In genomic region chr11:119894634-119895033, GRCm38 (mm10) we compare ENCODE assay signal across 10 mouse cellular contexts. TPM values are rescaled to one million over a fixed set of nuclear protein-coding genes. Genes with fewer than 3 reads are reported as not detected.
DNase-seq lines count a peak whose midpoint lies in the region; ATAC-seq and TF ChIP-seq lines count a peak whose summit lies in the region.
"Had no signal": no experiment of that assay in that cellular context is flagged by ENCODE, and none has a peak within 500 bp of the region (broad histone marks: within the 10 kb centered on the region; RNA-seq: fewer than 3 reads in every experiment).

No protein-coding gene starts in this region.

- H3K27me3 ChIP-seq in kidney, postnatal 0 days (ENCODE audit: insufficient read depth, low read length) = no peaks in the 10 kb centered on the region
- H3K27me3 ChIP-seq in MEL (ENCODE audit: control insufficient read depth in 1 of 2, insufficient read depth in 2 of 2, low read length in 2 of 2) = no peaks in the 10 kb centered on the region
- H3K27me3 ChIP-seq in intestine, embryonic 16.5 days (replicated peaks; ENCODE audit: control insufficient read depth, insufficient read depth, low read length) = no peaks in the 10 kb centered on the region
- no peaks in the 10 kb centered on the region for H3K27me3 ChIP-seq in neural tube, embryonic 14.5 days (ENCODE audit: control insufficient read depth, insufficient read depth, low read length)
- no peaks in the 10 kb centered on the region for H3K27me3 ChIP-seq in heart, embryonic 10.5 days (ENCODE audit: insufficient read depth, poor library complexity, severe bottlenecking)
- H3K27me3 ChIP-seq: stomach, embryonic 15.5 days had no signal

- peaks cover 35% of the 10 kb centered on the region for H3K36me3 ChIP-seq in kidney, postnatal 0 days (ENCODE audit: insufficient read depth, low read length)
- peaks cover 0 to 2% of the 10 kb centered on the region in 2 experiments; a peak in 1 of 4 replicates for H3K36me3 ChIP-seq in MEL (ENCODE audit: control insufficient read depth in 1 of 2, insufficient read depth in 2 of 2, low read length in 2 of 2)
- H3K36me3 ChIP-seq in intestine, embryonic 16.5 days (ENCODE audit: control insufficient read depth, insufficient read depth, low read length) = peaks cover 6% of the 10 kb centered on the region
- H3K36me3 ChIP-seq in neural tube, embryonic 14.5 days (ENCODE audit: control insufficient read depth, insufficient read depth, low read length) = no peaks in the 10 kb centered on the region; the same call in 1 of the 2 replicates
- peaks cover 89% of the 10 kb centered on the region for H3K36me3 ChIP-seq in heart, embryonic 10.5 days

- no peaks in the 10 kb centered on the region for H3K9me3 ChIP-seq in kidney, postnatal 0 days (replicated peaks; ENCODE audit: low read length)
- no peaks in the 10 kb centered on the region for H3K9me3 ChIP-seq in MEL (replicated peaks; ENCODE audit: insufficient read depth, low read length)
- H3K9me3 ChIP-seq in intestine, embryonic 16.5 days (ENCODE audit: control insufficient read depth, low read length) = no peaks in the 10 kb centered on the region
- H3K9me3 ChIP-seq in neural tube, embryonic 14.5 days (ENCODE audit: control insufficient read depth, low read length) = no peaks in the 10 kb centered on the region
- H3K9me3 ChIP-seq in heart, embryonic 10.5 days = no peaks in the 10 kb centered on the region
- H3K9me3 ChIP-seq: stomach, embryonic 15.5 days had no signal

- TF ChIP-seq POLR2A in MEL (IDR thresholded peaks at IDR 0.05; ENCODE audit: control insufficient read depth in 1 of 2, insufficient read depth in 1 of 2, low read depth in 1 of 2, low read length in 2 of 2, poor library complexity in 1 of 2) = no peak

- 56% methylated on average over 6 of the region's 6 CpGs for WGBS in kidney, postnatal 0 days
- WGBS in intestine, embryonic 16.5 days = 42% methylated on average over 6 of the region's 6 CpGs
- 68% methylated on average over 6 of the region's 6 CpGs for WGBS in neural tube, embryonic 14.5 days
- 60% methylated on average over 6 of the region's 6 CpGs for WGBS in heart, embryonic 10.5 days

- no peaks in the 10 kb centered on the region for H3K4me1 ChIP-seq in kidney, postnatal 0 days (replicated peaks; ENCODE audit: insufficient read depth, low read length)
- no peaks in the 10 kb centered on the region for H3K4me1 ChIP-seq in MEL (ENCODE audit: control insufficient read depth in 1 of 2, insufficient read depth in 2 of 2, low read length in 2 of 2)
- H3K4me1 ChIP-seq in intestine, embryonic 16.5 days (ENCODE audit: control insufficient read depth, insufficient read depth, low read length) = no peaks in the 10 kb centered on the region
- H3K4me1 ChIP-seq in neural tube, embryonic 14.5 days (ENCODE audit: control insufficient read depth, insufficient read depth, low read length) = peaks cover 34% of the 10 kb centered on the region
- peaks cover 4% of the 10 kb centered on the region; the same call in 1 of the 2 replicates for H3K4me1 ChIP-seq in heart, embryonic 10.5 days
- H3K4me1 ChIP-seq: stomach, embryonic 15.5 days had no signal

- TF ChIP-seq EP300 in MEL (IDR thresholded peaks at IDR 0.05; ENCODE audit: low read depth in 1 of 2, low read length in 2 of 2) = no peak

- no peak for TF ChIP-seq CTCF in kidney, postnatal 0 days (IDR thresholded peaks at IDR 0.05; ENCODE audit: low read depth)
- no peak for TF ChIP-seq CTCF in MEL (IDR thresholded peaks at IDR 0.05 in 2 of 3, conservative IDR thresholded peaks at IDR 0.05 in 1 of 3; ENCODE audit: control insufficient read depth in 1 of 3, insufficient read depth in 1 of 3, low read depth in 2 of 3, low read length in 3 of 3, poor library complexity in 1 of 3, severe bottlenecking in 1 of 3)
- no peak for TF ChIP-seq CTCF in gastrocnemius, adult 2 months (IDR thresholded peaks at IDR 0.05)

- peak; percentile 50 for ATAC-seq in kidney, postnatal 0 days (replicated peaks; ENCODE audit: low FRiP score, low read depth)
- 0 out of 2 replicates have a peak, but pooled peaks have one; percentile 40 for ATAC-seq in intestine, embryonic 16.5 days
- ATAC-seq in neural tube, embryonic 14.5 days (ENCODE audit: low read depth) = no peak

- no peaks in the 10 kb centered on the region for H3K79me2 ChIP-seq in MEL (ENCODE audit: control insufficient read depth, insufficient read depth, low read length, poor library complexity)

- peak; percentile 11 for DNase-seq in kidney, postnatal 0 days (ENCODE audit: low spot score)
- no peak for DNase-seq in kidney, adult 11 months
- peak; percentile 61 for DNase-seq in MEL (ENCODE audit: low read depth, low spot score)
- DNase-seq in heart, embryonic 10.5 days (ENCODE audit: low spot score) = no peak
- DNase-seq in gastrocnemius, adult 2 months = no peak
- DNase-seq in left cerebral cortex, adult 18-20 months (ENCODE audit: low spot score in 2 of 2) = no peak

- no peak overlapping the region for H3K9ac ChIP-seq in kidney, postnatal 0 days (ENCODE audit: low read depth, low read length)
- no peak overlapping the region for H3K9ac ChIP-seq in MEL (ENCODE audit: control insufficient read depth, low read depth, low read length, poor library complexity, severe bottlenecking)
- H3K9ac ChIP-seq in intestine, embryonic 16.5 days (ENCODE audit: low read depth, low read length) = no peak overlapping the region
- H3K9ac ChIP-seq in neural tube, embryonic 14.5 days (replicated peaks; ENCODE audit: low read depth, low read length) = 0 out of 2 replicates have a peak overlapping the region, but pooled peaks have one; percentile 25
- H3K9ac ChIP-seq: liver, embryonic 14.5 days; stomach, embryonic 15.5 days had no signal

- TF ChIP-seq RAD21 in MEL (IDR thresholded peaks at IDR 0.05; ENCODE audit: low read depth, low read length) = no peak

- H3K4me3 ChIP-seq in kidney, postnatal 0 days (replicated peaks; ENCODE audit: low read depth, low read length) = no peak overlapping the region
- no peak overlapping the region for H3K4me3 ChIP-seq in MEL (ENCODE audit: control insufficient read depth in 1 of 2, insufficient read depth in 1 of 2, low read depth in 2 of 2, low read length in 2 of 2)
- no peak overlapping the region for H3K4me3 ChIP-seq in intestine, embryonic 16.5 days (ENCODE audit: low read length)
- H3K4me3 ChIP-seq in neural tube, embryonic 14.5 days (ENCODE audit: low read depth, low read length) = no peak overlapping the region
- H3K4me3 ChIP-seq in heart, embryonic 10.5 days = no peak overlapping the region
- no peak overlapping the region for H3K4me3 ChIP-seq in gastrocnemius, adult 2 months
- H3K4me3 ChIP-seq: stomach, embryonic 15.5 days had no signal

- no peak overlapping the region for H3K4me2 ChIP-seq in kidney, postnatal 0 days (ENCODE audit: low read length)
- H3K4me2 ChIP-seq in intestine, embryonic 16.5 days (ENCODE audit: low read depth, low read length) = no peak overlapping the region
- H3K4me2 ChIP-seq in neural tube, embryonic 14.5 days (ENCODE audit: low read depth, low read length) = no peak overlapping the region
- H3K4me2 ChIP-seq: stomach, embryonic 15.5 days had no signal

- H3K27ac ChIP-seq in kidney, postnatal 0 days = no peak overlapping the region
- H3K27ac ChIP-seq in MEL (ENCODE audit: control insufficient read depth, low read depth, low read length) = no peak overlapping the region
- H3K27ac ChIP-seq in intestine, embryonic 16.5 days (ENCODE audit: low read length) = no peak overlapping the region
- peak overlapping the region; percentile 78 for H3K27ac ChIP-seq in neural tube, embryonic 14.5 days (ENCODE audit: low read depth, low read length)
- H3K27ac ChIP-seq in heart, embryonic 10.5 days = no peak overlapping the region
- no peak overlapping the region for H3K27ac ChIP-seq in gastrocnemius, adult 2 months
- H3K27ac ChIP-seq: liver, embryonic 14.5 days; stomach, embryonic 15.5 days had no signal

- intact Hi-C loops in gastrocnemius, adult 2 months (cut with DNase I) = no loop called here

TF ChIP-seq in MEL, 35 proteins besides CTCF, POLR2A, EP300 and RAD21:
- no peak for TF ChIP-seq ZMIZ1 (IDR thresholded peaks at IDR 0.05; ENCODE audit: low read depth, low read length)
- TF ChIP-seq SIN3A (IDR thresholded peaks at IDR 0.05; ENCODE audit: low read length) = no peak
- TF ChIP-seq GABPA (IDR thresholded peaks at IDR 0.05; ENCODE audit: low read depth, low read length) = no peak
- no peak for TF ChIP-seq MAFK (IDR thresholded peaks at IDR 0.05; ENCODE audit: borderline replicate concordance, low read depth, low read length)
- TF ChIP-seq TAL1 (IDR thresholded peaks at IDR 0.05; ENCODE audit: low read length) = no peak
- no peak for TF ChIP-seq HCFC1 (IDR thresholded peaks at IDR 0.05; ENCODE audit: low read depth, low read length)
- TF ChIP-seq MYC (IDR thresholded peaks at IDR 0.05; ENCODE audit: low read depth, low read length) = no peak
TF ChIP-seq in MEL: peak in this region for 0.

RNA-seq across cellular contexts. Expression of gene Chmp6, which starts 18.6 kb away (rescaled TPM):
- 120 and 125 TPM in 2 replicates for polyA plus RNA-seq in kidney, postnatal 0 days (2015; fragmentation: Nextera tagmentation; extraction: Ambion mirVana)
- 73.8 and 76.7 TPM in 2 replicates for total RNA-seq in MEL (2012; rRNA removed)
- polyA plus RNA-seq in MEL (2012; ENCODE audit: insufficient read depth in 1 of 2, insufficient read length in 2 of 2, low read depth in 1 of 2, low replicate concordance in 2 of 2, missing spikeins in 1 of 2) = 10 to 100 TPM in 1 of 2 experiments, not detected in 1; 58.3 TPM
- polyA plus RNA-seq in intestine, embryonic 16.5 days (2015; fragmentation: Nextera tagmentation; extraction: Ambion mirVana) = 92.2 and 94.3 TPM in 2 replicates
- 92.9 and 101 TPM in 2 replicates for polyA plus RNA-seq in neural tube, embryonic 14.5 days (2014; fragmentation: Nextera tagmentation; extraction: Ambion mirVana)
- 86.7 and 96.6 TPM in 2 replicates for polyA plus RNA-seq in heart, embryonic 10.5 days (2016; fragmentation: Nextera tagmentation; extraction: Ambion mirVana)
- total RNA-seq in gastrocnemius, adult 2 months (2021) = 10 to 100 TPM; 29.6 to 31.3 TPM
- 10 to 100 TPM; 37.1 to 41.8 TPM for total RNA-seq in left cerebral cortex, adult 18-20 months (2021)

RNA-seq across cellular contexts. Expression of gene Baiap2, which starts 47.9 kb away (rescaled TPM):
- polyA plus RNA-seq in kidney, postnatal 0 days (2015; fragmentation: Nextera tagmentation; extraction: Ambion mirVana) = 21.4 and 23.8 TPM in 2 replicates
- 31.3 and 32.8 TPM in 2 replicates for total RNA-seq in MEL (2012; rRNA removed)
- 10 to 100 TPM in 1 of 2 experiments, not detected in 1; 27.5 TPM for polyA plus RNA-seq in MEL (2012; ENCODE audit: insufficient read depth in 1 of 2, insufficient read length in 2 of 2, low read depth in 1 of 2, low replicate concordance in 2 of 2, missing spikeins in 1 of 2)
- polyA plus RNA-seq in intestine, embryonic 16.5 days (2015; fragmentation: Nextera tagmentation; extraction: Ambion mirVana) = 10.1 and 11.8 TPM in 2 replicates
- 12.6 and 13.7 TPM in 2 replicates for polyA plus RNA-seq in neural tube, embryonic 14.5 days (2014; fragmentation: Nextera tagmentation; extraction: Ambion mirVana)
- polyA plus RNA-seq in heart, embryonic 10.5 days (2016; fragmentation: Nextera tagmentation; extraction: Ambion mirVana) = 11.6 and 13.1 TPM in 2 replicates
- 1 to 10 TPM; 1.5 to 2.0 TPM for total RNA-seq in gastrocnemius, adult 2 months (2021)
- total RNA-seq in left cerebral cortex, adult 18-20 months (2021) = 100 to 1,000 TPM; 220 to 272 TPM

Comparison
In these comparisons a context has a peak if more than half of its experiments do, and no peak if none do; other contexts are left out.
1. DNase-seq: peak in kidney, postnatal 0 days (single experiment) and MEL (single experiment); none in kidney, adult 11 months (single experiment), heart, embryonic 10.5 days (single experiment), gastrocnemius, adult 2 months (single experiment) and left cerebral cortex, adult 18-20 months (0 of 2).